Comparison of ENCODE assay signal across 14 mouse cellular contexts in genomic region chr5:49876240-49876639, GRCm38 (mm10).
DNase-seq lines count a peak whose midpoint lies in the region; ATAC-seq and TF ChIP-seq lines count a peak whose summit lies in the region.
"Had no signal": no experiment of that assay in that cellular context is flagged by ENCODE, and none has a peak within 500 bp of the region (broad histone marks: within the 10 kb centered on the region; RNA-seq: fewer than 3 reads in every experiment).

No protein-coding gene starts in this region.

- ATAC-seq in heart, embryonic 11.5 days (replicated peaks; ENCODE audit: insufficient number of reproducible peaks, low FRiP score, low TSS enrichment): peak; percentile 96
- ATAC-seq in G1E (ENCODE audit: extremely low read depth, insufficient number of reproducible peaks, low FRiP score, poor library complexity, severe bottlenecking): peak; percentile 93
- peak; percentile 73 for ATAC-seq in liver, embryonic 15.5 days (ENCODE audit: insufficient read depth)

- H3K9ac ChIP-seq in heart, embryonic 11.5 days (ENCODE audit: low read depth, low read length): no peak overlapping the region
- H3K9ac ChIP-seq in liver, embryonic 15.5 days: no peak overlapping the region
- H3K9ac ChIP-seq: embryonic facial prominence, embryonic 12.5 days had no signal

- H3K27ac ChIP-seq in heart, embryonic 11.5 days (ENCODE audit: low read depth, low read length): no peak overlapping the region; the same call in 1 of the 2 replicates
- no peak overlapping the region for H3K27ac ChIP-seq in liver, embryonic 15.5 days (replicated peaks)
- H3K27ac ChIP-seq: embryonic facial prominence, embryonic 12.5 days had no signal

- H3K4me1 ChIP-seq in heart, embryonic 11.5 days (ENCODE audit: control insufficient read depth, insufficient read depth, low read length): no peaks in the 10 kb centered on the region
- H3K4me1 ChIP-seq in G1E (ENCODE audit: insufficient read depth, low read depth, low read length): peaks cover 29% of the 10 kb centered on the region
- H3K4me1 ChIP-seq in liver, embryonic 15.5 days (replicated peaks): no peaks in the 10 kb centered on the region
- H3K4me1 ChIP-seq: embryonic facial prominence, embryonic 12.5 days had no signal

- WGBS in heart, embryonic 11.5 days (ENCODE audit: insufficient replicate concordance): 20% methylated on average over 1 of the region's 1 CpGs
- whole genome bisulfite sequencing in liver, embryonic 15.5 days (ENCODE audit: insufficient replicate concordance): 15% methylated on average over 1 of the region's 1 CpGs

- intact Hi-C loops in heart, postnatal 14 days (cut with DNase I): no loop called here
- intact Hi-C loops in gastrocnemius, postnatal 36 days (cut with DNase I): no loop called here

- TF ChIP-seq CTCF in G1E (IDR thresholded peaks at IDR 0.05; ENCODE audit: low read depth, low read length): no peak

- H3K4me3 ChIP-seq in heart, embryonic 11.5 days (ENCODE audit: low read depth, low read length): no peak overlapping the region
- no peak overlapping the region for H3K4me3 ChIP-seq in G1E (ENCODE audit: low read depth, low read length)
- no peak overlapping the region for H3K4me3 ChIP-seq in liver, embryonic 15.5 days (replicated peaks)
- H3K4me3 ChIP-seq: embryonic facial prominence, embryonic 12.5 days; myocyte had no signal

- no peaks in the 10 kb centered on the region for H3K36me3 ChIP-seq in heart, embryonic 11.5 days (ENCODE audit: control insufficient read depth, insufficient read depth, low read length)
- no peaks in the 10 kb centered on the region for H3K36me3 ChIP-seq in G1E (replicated peaks)
- no peaks in the 10 kb centered on the region for H3K36me3 ChIP-seq in liver, embryonic 15.5 days (replicated peaks)
- H3K36me3 ChIP-seq: embryonic facial prominence, embryonic 12.5 days had no signal

- no peak for DNase-seq in heart, postnatal 14 days
- DNase-seq in G1E (ENCODE audit: low spot score): peak; percentile 11
- DNase-seq in embryo, embryonic 11 days: peak; percentile 16
- no peak for DNase-seq in layer of hippocampus, postnatal 10 days (ENCODE audit: low spot score in 2 of 2)
- no peak for DNase-seq in layer of hippocampus, adult 8-10 months (ENCODE audit: low spot score in 2 of 2)
- DNase-seq in gastrocnemius, postnatal 36 days: no peak
- DNase-seq: B cell, adult 2 months; cerebellum, adult 11 months; kidney, adult 8-10 months; thymus, postnatal 4 days had no signal

- no peak overlapping the region for H3K4me2 ChIP-seq in heart, embryonic 11.5 days
- no peak overlapping the region for H3K4me2 ChIP-seq in liver, embryonic 15.5 days
- H3K4me2 ChIP-seq: embryonic facial prominence, embryonic 12.5 days had no signal

- H3K27me3 ChIP-seq in heart, embryonic 11.5 days (ENCODE audit: control insufficient read depth, insufficient read depth, low read length): no peaks in the 10 kb centered on the region
- H3K27me3 ChIP-seq in G1E (ENCODE audit: insufficient read depth, low read length): no peaks in the 10 kb centered on the region
- no peaks in the 10 kb centered on the region for H3K27me3 ChIP-seq in liver, embryonic 15.5 days
- H3K27me3 ChIP-seq: embryonic facial prominence, embryonic 12.5 days had no signal

- H3K9me3 ChIP-seq in heart, embryonic 11.5 days (replicated peaks; ENCODE audit: control insufficient read depth, low read length): no peaks in the 10 kb centered on the region
- no peaks in the 10 kb centered on the region for H3K9me3 ChIP-seq in G1E (replicated peaks)
- H3K9me3 ChIP-seq in liver, embryonic 15.5 days (replicated peaks): no peaks in the 10 kb centered on the region

Comparison
In these comparisons a context has a peak if more than half of its experiments do, and no peak if none do; other contexts are left out.
1. DNase-seq: peak in G1E (single experiment) and embryo, embryonic 11 days (single experiment); none in heart, postnatal 14 days (0 of 2), layer of hippocampus, postnatal 10 days (0 of 2), layer of hippocampus, adult 8-10 months (0 of 2) and gastrocnemius, postnatal 36 days (0 of 2).
2. Peak in every context shown above with its lines, with median percentiles within 50 percentile points of each other: ATAC-seq.